Mouse (Mus musculus) kidney, adult 8-10 months (tissue): ENCODE measurements around the gene Kng2.
"Not testable (repeated sequence)": the region's sequence is repeated elsewhere in the genome, so short reads cannot be mapped to it uniquely, and the experiment has no call there.

Source experiments
- DNase-seq, 2 experiments: peaks; one replicate each; pipeline ENCODE4 v3.0.0; 2022

Gene Kng2

GRCm38 (mm10) chr16:23028966-23029600, at the start of gene Kng2:
Kng2 (minus strand) TSS chr16:23029482.
- DNase-seq = peak in 1 of 2 experiments; percentile 69

- DNase-seq = not testable (repeated sequence)
These were observed 48.2 kb upstream of the Kng2 start for GRCm38 (mm10) chr16:23077516-23077915.

GRCm38 (mm10) chr16:23060781-23061325, 31.6 kb upstream of the Kng2 start:
- DNase-seq = peak; percentile 1 to 48

DNA sequence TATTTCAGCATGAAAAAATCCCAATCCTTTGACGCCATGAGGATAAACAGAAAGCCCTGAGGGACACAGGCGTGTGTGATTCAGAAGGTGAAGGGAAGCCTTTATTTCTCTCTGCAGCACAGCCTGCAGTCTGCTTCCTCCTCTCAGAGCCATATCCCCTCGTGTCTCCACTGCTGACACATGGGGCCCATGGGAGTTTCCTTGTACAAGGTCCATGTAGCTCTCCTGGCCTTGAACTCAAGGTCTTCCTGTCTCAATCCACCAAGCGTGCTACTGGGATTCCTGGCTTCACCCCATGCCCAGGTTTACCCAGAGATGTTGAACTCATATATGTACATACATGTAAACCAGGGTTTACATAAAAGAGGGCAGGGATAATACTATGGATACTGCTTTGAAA, 30.3 kb upstream of the Kng2 start:
- not testable (repeated sequence) for DNase-seq

DNA sequence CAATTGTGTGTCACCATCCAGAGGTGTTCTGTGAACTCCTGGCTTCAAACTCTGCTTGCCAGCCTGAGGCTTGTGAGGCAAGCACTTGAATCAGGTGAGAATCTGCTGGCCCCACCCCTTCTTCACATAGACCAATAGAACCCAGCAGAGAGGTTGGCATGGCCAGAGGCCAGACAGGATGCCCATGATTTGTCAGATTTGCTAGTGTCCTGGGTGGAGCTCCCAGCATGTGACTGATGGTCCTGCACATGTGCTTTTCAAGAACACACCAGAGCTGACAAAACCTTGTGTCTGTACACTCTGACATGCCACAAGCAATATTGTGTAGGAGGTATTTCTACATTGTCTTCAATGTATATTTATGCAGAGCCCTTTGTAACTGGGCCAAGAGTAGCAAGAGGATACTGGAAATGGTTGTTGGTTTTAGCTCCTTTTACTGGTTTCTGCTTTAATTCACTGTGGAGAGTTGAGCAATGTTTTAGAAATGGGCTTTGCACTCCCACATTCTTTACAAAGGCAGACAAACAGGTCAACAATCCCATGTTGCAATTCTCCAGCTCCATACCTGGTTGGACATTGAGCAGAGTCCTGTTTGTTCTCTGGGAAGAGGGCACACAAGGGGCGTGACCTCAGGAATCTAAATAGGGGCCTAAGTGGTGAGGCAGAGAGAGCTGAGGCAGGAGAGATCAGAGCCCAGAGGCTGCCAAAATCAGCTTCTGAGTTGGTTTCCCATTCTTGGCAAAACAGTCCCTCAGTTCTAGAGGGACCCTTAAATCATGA, 28.6 kb upstream of the Kng2 start, which contains the start of gene Kng1:
Gene Kng1 (plus strand): TSS at position 198 of the 780 bp plus-strand sequence.
- not testable (repeated sequence) for DNase-seq

- DNase-seq = no peak
These were observed 17.0 kb upstream of the Kng2 start for GRCm38 (mm10) chr16:23046319-23046718.

DNA sequence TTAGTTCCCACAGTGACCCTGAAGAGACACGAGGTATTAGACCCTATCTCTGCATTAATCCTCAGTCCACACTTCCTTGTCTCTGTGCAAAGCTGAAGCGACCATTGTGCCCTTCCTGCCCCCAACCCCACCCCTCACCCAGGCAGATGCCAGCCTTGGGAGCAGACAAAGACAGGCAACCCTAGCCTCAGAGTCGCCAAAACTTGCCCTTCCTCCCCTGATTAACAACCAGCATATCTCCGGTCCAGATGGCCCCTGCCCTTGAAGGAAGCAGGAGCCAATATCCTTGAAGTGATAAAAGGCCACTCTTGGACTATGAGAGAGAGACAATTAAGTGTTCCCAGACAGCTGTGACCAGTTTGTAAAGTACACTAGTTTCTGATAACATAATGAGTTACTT, 11.6 kb upstream of the Kng2 start:
- no peak for DNase-seq

DNA sequence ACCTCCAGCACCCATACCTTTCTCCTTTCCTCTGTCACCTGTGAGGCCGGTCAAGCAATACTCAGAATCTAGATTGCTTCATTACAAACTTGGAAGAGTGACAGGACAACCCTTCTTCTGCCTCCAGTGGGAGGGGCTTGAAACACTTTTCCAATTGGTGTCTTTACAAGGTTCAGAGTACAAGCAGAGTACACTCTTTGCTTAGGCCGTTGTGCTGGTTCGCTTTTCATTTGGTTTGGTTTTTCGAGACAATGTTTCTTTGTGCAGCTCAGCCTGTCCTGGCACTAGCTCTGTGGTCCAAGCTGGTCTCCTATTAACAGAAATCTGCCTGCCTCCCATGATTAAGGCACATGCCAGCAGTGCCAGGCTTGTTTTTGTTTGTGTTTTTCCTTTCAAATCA, 10.0 kb upstream of the Kng2 start:
- DNase-seq = peak; percentile 81 to 87

DNA sequence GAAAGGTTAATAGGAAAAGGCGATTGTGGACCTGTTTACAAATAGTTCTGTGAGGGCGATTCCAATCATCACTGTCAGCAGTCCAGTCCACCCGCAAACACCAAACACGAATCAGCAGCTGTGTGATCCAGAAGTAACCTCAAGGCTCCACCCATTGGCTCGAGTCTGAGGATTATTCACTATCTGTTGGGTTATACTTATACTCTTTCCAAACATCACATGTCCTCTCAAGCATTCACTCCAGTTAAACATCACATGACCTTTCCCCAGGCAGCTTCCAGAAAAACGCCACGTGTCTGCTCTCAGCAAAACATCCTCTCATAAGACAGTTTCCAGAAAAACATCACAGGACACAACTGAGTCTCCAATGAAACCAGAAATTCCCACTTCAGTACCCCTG, 8.5 kb upstream of the Kng2 start:
- DNase-seq = peak; percentile 82 to 86

- peak; percentile 80 to 90 for DNase-seq
These were observed 4.4 kb upstream of the Kng2 start for GRCm38 (mm10) chr16:23033673-23034072.

DNA sequence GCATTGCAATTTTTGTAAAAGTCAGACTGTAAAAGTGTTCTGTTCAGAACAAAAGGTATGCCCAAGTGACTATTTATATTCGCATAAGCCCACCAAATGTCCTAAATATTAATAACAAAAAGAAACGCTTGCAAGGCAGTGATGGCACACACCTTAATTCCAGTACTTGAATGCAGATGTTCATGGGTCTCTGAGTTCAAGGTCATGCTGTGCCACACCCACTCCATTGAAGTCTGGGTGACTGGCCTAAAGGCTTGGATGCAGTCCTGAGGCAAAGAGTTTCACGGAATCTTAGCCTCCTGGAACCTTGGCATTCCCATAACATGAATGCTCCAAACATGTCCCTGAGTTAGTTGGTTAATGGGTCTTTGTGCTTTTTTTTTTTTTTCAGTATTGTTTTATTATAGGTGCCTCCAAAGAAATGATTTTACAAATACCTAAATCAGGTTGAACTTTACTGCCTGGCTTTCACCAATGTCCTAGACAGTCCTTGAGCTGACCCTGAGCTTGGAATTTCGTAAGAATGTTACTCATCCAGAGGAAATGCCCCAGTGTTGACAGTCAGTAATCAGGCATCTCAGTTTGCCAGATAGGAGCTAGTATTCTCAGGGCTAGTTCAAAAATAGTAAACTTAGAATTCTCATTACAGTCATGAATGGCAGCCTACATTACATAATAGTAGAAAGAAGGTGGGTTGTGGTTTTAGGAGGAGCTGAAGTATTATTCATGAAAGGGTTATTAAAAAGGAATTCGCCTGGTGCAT, 1.6 kb upstream of the Kng2 start:
- DNase-seq = no peak

- not testable (repeated sequence) for DNase-seq
These were observed 1.9 kb downstream of the Kng2 start for GRCm38 (mm10) chr16:23027341-23027740.

DNA sequence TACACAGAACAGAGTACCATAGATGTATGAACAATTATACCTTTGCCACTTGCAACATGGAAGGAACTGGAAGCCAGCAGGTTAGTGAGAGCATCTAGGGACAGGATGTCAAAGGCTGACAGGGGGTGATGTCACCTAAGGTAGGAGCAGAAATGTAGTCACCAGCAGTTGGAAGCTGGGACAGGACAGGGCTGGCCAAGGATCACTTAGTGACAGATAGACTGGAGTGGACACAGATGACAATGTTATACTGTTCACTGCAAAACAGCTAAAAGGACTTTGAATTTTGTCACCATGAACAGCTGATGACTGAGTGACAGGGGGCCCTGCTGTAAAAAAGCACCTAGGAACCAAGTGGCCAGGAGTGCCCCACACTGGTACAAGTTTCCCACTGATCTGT, 2.7 kb downstream of the Kng2 start:
- DNase-seq = no peak

DNA sequence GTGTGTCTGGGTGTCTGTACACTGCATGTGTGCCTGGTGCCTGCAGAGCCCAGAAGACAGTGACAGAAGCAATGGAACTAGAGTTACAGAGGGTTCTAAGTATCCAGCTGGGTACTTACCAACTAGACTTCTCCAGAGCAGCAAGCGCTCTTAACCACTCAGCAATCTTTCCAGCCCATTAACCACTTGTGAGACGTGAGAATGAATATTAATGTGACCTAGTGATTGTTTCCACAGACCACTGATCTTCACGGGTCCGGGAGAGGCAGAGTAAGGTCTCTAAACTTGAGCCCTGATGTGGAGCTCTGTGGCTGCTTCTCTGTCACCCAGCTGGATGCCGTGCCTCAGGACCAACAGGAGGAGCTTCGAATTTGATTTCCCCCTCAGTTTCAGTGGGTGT, 4.2 kb downstream of the Kng2 start:
- DNase-seq = peak in 1 of 2 experiments; percentile 84

- DNase-seq = not testable (repeated sequence)
These were observed 8.7 kb downstream of the Kng2 start for GRCm38 (mm10) chr16:23020571-23020970.

- not testable (repeated sequence) for DNase-seq
These were observed 14.6 kb downstream of the Kng2 start for GRCm38 (mm10) chr16:23014645-23015044.

GRCm38 (mm10) chr16:23013786-23014185, 15.5 kb downstream of the Kng2 start:
- DNase-seq = not testable (repeated sequence)

DNA sequence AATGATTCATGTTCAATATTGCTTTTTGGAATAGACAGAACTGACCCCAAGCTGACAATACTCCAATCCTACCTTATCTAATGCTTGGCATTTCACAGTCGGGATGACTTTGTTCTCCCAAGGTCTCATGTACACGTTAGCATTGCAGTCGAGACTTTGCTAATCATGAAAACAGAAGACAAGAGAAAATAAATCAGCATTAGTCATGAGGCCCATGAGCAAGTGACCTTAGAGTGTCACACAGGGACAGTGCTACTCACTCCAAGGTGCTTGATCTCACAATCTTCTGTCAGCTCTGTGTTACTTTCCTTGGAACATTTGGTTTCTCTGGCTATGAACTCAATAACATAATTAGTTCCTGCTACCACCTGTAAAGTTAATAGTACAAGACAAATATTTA, 32.3 kb downstream of the Kng2 start:
- not testable (repeated sequence) for DNase-seq

DNA sequence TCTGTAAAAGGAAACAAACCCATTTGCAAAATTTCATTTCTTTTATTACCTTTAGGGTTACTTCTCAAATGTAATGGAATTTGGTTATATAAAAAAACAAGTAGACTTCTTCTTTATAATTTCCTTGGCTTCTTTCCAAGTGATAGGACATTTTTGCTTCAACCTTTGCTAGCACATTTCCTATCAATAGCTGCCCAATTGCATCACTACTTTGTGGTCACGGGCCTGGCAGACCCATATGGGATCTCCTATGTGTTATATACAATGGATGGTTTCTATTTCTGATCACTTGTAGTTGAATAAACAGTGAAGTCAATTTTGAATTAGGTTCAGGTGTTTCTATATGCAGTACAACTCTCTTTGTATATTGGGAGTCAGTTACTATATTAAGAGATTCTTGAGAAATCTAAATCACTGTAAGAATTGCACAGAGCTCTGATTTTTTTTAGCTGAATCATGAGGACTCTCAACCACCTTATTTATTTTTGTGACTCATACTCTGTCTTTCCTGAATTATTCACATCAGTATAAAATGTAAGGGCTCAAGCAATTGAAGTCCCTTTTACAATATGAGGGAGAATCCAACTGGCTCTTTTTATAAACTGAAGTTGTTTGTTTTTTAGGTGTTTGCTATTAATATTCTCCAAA, 61.8 kb downstream of the Kng2 start:
- DNase-seq = no peak

DNA sequence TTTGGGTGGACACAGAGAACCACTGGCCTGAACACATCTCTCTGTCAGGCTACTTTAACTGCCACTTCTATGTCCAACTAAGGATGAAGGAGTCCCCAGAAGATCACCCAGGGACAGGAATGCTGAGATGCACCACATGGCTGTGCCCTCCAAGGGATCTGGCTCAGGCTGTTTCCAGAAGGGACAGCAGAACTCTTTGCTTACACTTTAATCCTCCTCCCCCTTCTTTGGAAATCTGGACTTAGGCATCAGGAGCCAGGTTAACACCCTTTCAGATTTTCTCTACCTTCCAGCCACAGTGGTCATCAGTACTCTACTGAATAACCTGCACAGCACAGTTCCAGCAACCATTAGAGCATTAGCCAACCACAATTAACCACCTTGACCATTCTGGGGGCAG, 66.0 kb downstream of the Kng2 start:
- no peak for DNase-seq

GRCm38 (mm10) chr16:22962256-22962655, 67.0 kb downstream of the Kng2 start:
- DNase-seq = no peak

GRCm38 (mm10) chr16:22961073-22961472, 68.2 kb downstream of the Kng2 start:
- no peak for DNase-seq

- no peak for DNase-seq
These were observed 73.2 kb downstream of the Kng2 start for GRCm38 (mm10) chr16:22956085-22956439.
